Comparison of ENCODE assay signal across 9 mouse cellular contexts in genomic region chr19:41455091-41455626, GRCm38 (mm10). TPM values are rescaled to one million over a fixed set of nuclear protein-coding genes. Genes with fewer than 3 reads are reported as not detected.
DNase-seq lines count a peak whose midpoint lies in the region; ATAC-seq and TF ChIP-seq lines count a peak whose summit lies in the region.
"Had no signal": no experiment of that assay in that cellular context is flagged by ENCODE, and none has a peak within 500 bp of the region (broad histone marks: within the 10 kb centered on the region; RNA-seq: fewer than 3 reads in every experiment).

No protein-coding gene starts in this region.

- H3K27me3 ChIP-seq in lung, embryonic 14.5 days (ENCODE audit: insufficient read depth, low read length): no peaks in the 10 kb centered on the region
- H3K27me3 ChIP-seq: limb, embryonic 13.5 days had no signal

- no peaks in the 10 kb centered on the region for H3K4me1 ChIP-seq in lung, embryonic 14.5 days (ENCODE audit: insufficient read depth)
- no peaks in the 10 kb centered on the region for H3K4me1 ChIP-seq in lung, adult 2 months (ENCODE audit: control insufficient read depth, insufficient read depth, low read length)
- H3K4me1 ChIP-seq: limb, embryonic 13.5 days had no signal

- peak; percentile 28 for DNase-seq in lung, embryonic 14.5 days
- DNase-seq in lung, adult 2 months: no peak
- DNase-seq in adrenal gland, adult 2 months: peak; percentile 89
- peak; percentile 44 for DNase-seq in kidney, postnatal 14 days
- peak; percentile 31 to 47 for DNase-seq in spleen, postnatal 14 days (ENCODE audit: low spot score in 2 of 2)
- DNase-seq in left cerebral cortex, adult 2 months (ENCODE audit: extremely low spot score in 1 of 2, low spot score in 2 of 2): no peak
- DNase-seq in left cerebral cortex, postnatal 25 days (ENCODE audit: low spot score in 2 of 2): no peak

- TF ChIP-seq CTCF in lung, embryonic 14.5 days (IDR thresholded peaks at IDR 0.05; ENCODE audit: low read depth): no peak
- no peak for TF ChIP-seq CTCF in lung, adult 2 months (IDR thresholded peaks at IDR 0.05; ENCODE audit: insufficient read depth, low read length)
- TF ChIP-seq CTCF in left cerebral cortex, adult 2 months (IDR thresholded peaks at IDR 0.05): no peak

- H3K9ac ChIP-seq in lung, embryonic 14.5 days: no peak overlapping the region
- H3K9ac ChIP-seq: limb, embryonic 13.5 days had no signal

- H3K9me3 ChIP-seq in lung, embryonic 14.5 days (ENCODE audit: low read depth, low read length): no peaks in the 10 kb centered on the region
- H3K9me3 ChIP-seq: limb, embryonic 13.5 days had no signal

- H3K36me3 ChIP-seq in lung, embryonic 14.5 days (ENCODE audit: insufficient read depth): no peaks in the 10 kb centered on the region
- H3K36me3 ChIP-seq: limb, embryonic 13.5 days had no signal

- no peak overlapping the region for H3K4me2 ChIP-seq in lung, embryonic 14.5 days
- H3K4me2 ChIP-seq: limb, embryonic 13.5 days had no signal

- WGBS in lung, embryonic 14.5 days: 50% methylated on average over 6 of the region's 6 CpGs
- 51% methylated on average over 6 of the region's 6 CpGs for WGBS in lung, adult 2 months

- ATAC-seq in lung, embryonic 14.5 days (ENCODE audit: insufficient read depth): no peak
- no peak for ATAC-seq in cerebellum, adult (ENCODE audit: insufficient number of reproducible peaks, low FRiP score, low TSS enrichment)

- no peak overlapping the region for H3K4me3 ChIP-seq in lung, embryonic 14.5 days (ENCODE audit: low read depth, low read length)
- no peak overlapping the region for H3K4me3 ChIP-seq in lung, adult 2 months (replicated peaks; ENCODE audit: extremely low read depth, low read depth, low read length)
- no peak overlapping the region for H3K4me3 ChIP-seq in left cerebral cortex, adult 2 months
- H3K4me3 ChIP-seq: limb, embryonic 13.5 days had no signal

- no peak for TF ChIP-seq POLR2A in lung, adult 2 months (IDR thresholded peaks at IDR 0.05; ENCODE audit: borderline replicate concordance, extremely low read depth, low read depth, low read length)

- intact Hi-C loops in left cerebral cortex, adult 2 months (cut with DNase I): loop anchor here (5.0 to 10.0 kb wide), 2 partner anchors 53 to 370 kb away; no protein-coding TSS in a partner anchor
- intact Hi-C loops in left cerebral cortex, postnatal 25 days (cut with DNase I): no loop called here

- no peak overlapping the region for H3K27ac ChIP-seq in lung, embryonic 14.5 days (ENCODE audit: low read depth)
- no peak overlapping the region for H3K27ac ChIP-seq in left cerebral cortex, adult 2 months
- H3K27ac ChIP-seq: limb, embryonic 13.5 days had no signal

RNA-seq across cellular contexts. Expression of gene Lcor, which starts 27.3 kb away (rescaled TPM):
- 13.0 and 13.9 TPM in 2 replicates for polyA plus RNA-seq in lung, embryonic 14.5 days (2014; fragmentation: Nextera tagmentation; extraction: Ambion mirVana)
- polyA plus RNA-seq in lung, adult 2 months (2012; rRNA removed): 2.5 and 3.3 TPM in 2 replicates
- 10 to 100 TPM; 13.2 to 18.5 TPM for total RNA-seq in adrenal gland, adult 2 months (2021)
- 0.87 and 2.0 TPM in 2 replicates for polyA plus RNA-seq in adrenal gland, adult 2 months (2012; rRNA removed)
- 10 to 100 TPM; 21.4 to 23.8 TPM for total RNA-seq in left cerebral cortex, adult 2 months (2021)
- total RNA-seq in left cerebral cortex, postnatal 25 days (2021): 10 to 100 TPM; 19.5 to 19.8 TPM

Comparison
In these comparisons a context has a peak if more than half of its experiments do, and no peak if none do; other contexts are left out.
1. DNase-seq: peak in lung, embryonic 14.5 days (single experiment), adrenal gland, adult 2 months (single experiment), kidney, postnatal 14 days (single experiment) and spleen, postnatal 14 days (2 of 2); none in lung, adult 2 months (single experiment), left cerebral cortex, adult 2 months (0 of 2) and left cerebral cortex, postnatal 25 days (0 of 2).